Mouse (Mus musculus): ENCODE data around the gene Rnf150. TPM values are rescaled to one million over a fixed set of nuclear protein-coding genes. Genes with fewer than 3 reads are reported as not detected.

The Rnf150 gene
- polyA plus RNA-seq, 1 experiment from 2014 or later: 1.3 TPM

GRCm38 (mm10) chr8:82901549-82902138 lies 38.5 kb downstream of the Rnf150 start:
- ATAC-seq (ENCODE audit: insufficient read depth, low FRiP score): no peak

GRCm38 (mm10) chr8:82903497-82903896 lies 40.3 kb downstream of the Rnf150 start:
- Histone ChIP-seq H3K4me2 (ENCODE audit: low read depth, low read length) (no peak overlapping the region), H3K4me1 (ENCODE audit: control insufficient read depth, insufficient read depth, low read length) (no peaks in the 10 kb centered on the region), H3K9me3 (replicated peaks; ENCODE audit: control insufficient read depth, low read length) (no peaks in the 10 kb centered on the region), H3K36me3 (ENCODE audit: control insufficient read depth, insufficient read depth, low read length) (no peaks in the 10 kb centered on the region), H3K27ac (ENCODE audit: low read length) (no peak overlapping the region), H3K27me3 (ENCODE audit: control insufficient read depth, insufficient read depth, low read length) (no peaks in the 10 kb centered on the region), H3K4me3 (replicated peaks; ENCODE audit: low read length) (no peak overlapping the region), H3K9ac (ENCODE audit: low read length) (no peak overlapping the region)
- no peak for ATAC-seq (ENCODE audit: insufficient read depth, low FRiP score)
- WGBS: 53% methylated on average over 3 of the region's 3 CpGs

More at GRCm38 (mm10) chr8:82901549-82902138, 38.5 kb downstream of the Rnf150 start:
- H3K9me3 ChIP-seq (replicated peaks; ENCODE audit: control insufficient read depth, low read length): no peaks in the 10 kb centered on the region
- no peaks in the 10 kb centered on the region for H3K27me3 ChIP-seq (ENCODE audit: control insufficient read depth, insufficient read depth, low read length)
- H3K27ac ChIP-seq (ENCODE audit: low read length): no peak overlapping the region
- no peaks in the 10 kb centered on the region for H3K36me3 ChIP-seq (ENCODE audit: control insufficient read depth, insufficient read depth, low read length)
- 91% methylated on average over 12 of the region's 12 CpGs for WGBS
- H3K4me1 ChIP-seq (ENCODE audit: control insufficient read depth, insufficient read depth, low read length): no peaks in the 10 kb centered on the region
- no peak overlapping the region for H3K4me3 ChIP-seq (replicated peaks; ENCODE audit: low read length)
- no peak overlapping the region for H3K9ac ChIP-seq (ENCODE audit: low read length)
- no peak overlapping the region for H3K4me2 ChIP-seq (ENCODE audit: low read depth, low read length)

GRCm38 (mm10) chr8:82907271-82907670 lies 44.1 kb downstream of the Rnf150 start:
- Histone ChIP-seq H3K4me1 (ENCODE audit: control insufficient read depth, insufficient read depth, low read length) (no peaks in the 10 kb centered on the region), H3K9ac (ENCODE audit: low read length) (no peak overlapping the region), H3K9me3 (replicated peaks; ENCODE audit: control insufficient read depth, low read length) (no peaks in the 10 kb centered on the region), H3K4me3 (replicated peaks; ENCODE audit: low read length) (no peak overlapping the region), H3K27me3 (ENCODE audit: control insufficient read depth, insufficient read depth, low read length) (no peaks in the 10 kb centered on the region), H3K4me2 (ENCODE audit: low read depth, low read length) (no peak overlapping the region), H3K27ac (ENCODE audit: low read length) (no peak overlapping the region), H3K36me3 (ENCODE audit: control insufficient read depth, insufficient read depth, low read length) (no peaks in the 10 kb centered on the region)
- 75% methylated on average over 3 of the region's 3 CpGs for WGBS
- no peak for ATAC-seq (ENCODE audit: insufficient read depth, low FRiP score)

- Histone ChIP-seq H3K4me1 (ENCODE audit: control insufficient read depth, insufficient read depth, low read length) (no peaks in the 10 kb centered on the region), H3K27me3 (ENCODE audit: control insufficient read depth, insufficient read depth, low read length) (no peaks in the 10 kb centered on the region), H3K27ac (ENCODE audit: low read length) (no peak overlapping the region), H3K9ac (ENCODE audit: low read length) (no peak overlapping the region), H3K4me3 (replicated peaks; ENCODE audit: low read length) (no peak overlapping the region), H3K9me3 (replicated peaks; ENCODE audit: control insufficient read depth, low read length) (no peaks in the 10 kb centered on the region), H3K4me2 (ENCODE audit: low read depth, low read length) (no peak overlapping the region), H3K36me3 (ENCODE audit: control insufficient read depth, insufficient read depth, low read length) (no peaks in the 10 kb centered on the region)
- ATAC-seq (ENCODE audit: insufficient read depth, low FRiP score): no peak
Measured at GRCm38 (mm10) chr8:82911436-82911835, 48.3 kb downstream of the Rnf150 start.

GRCm38 (mm10) chr8:82912282-82912681 lies 49.1 kb downstream of the Rnf150 start:
- H3K4me2 ChIP-seq (ENCODE audit: low read depth, low read length): no peak overlapping the region
- H3K27ac ChIP-seq (ENCODE audit: low read length): no peak overlapping the region
- ATAC-seq (ENCODE audit: insufficient read depth, low FRiP score): no peak
- H3K36me3 ChIP-seq (ENCODE audit: control insufficient read depth, insufficient read depth, low read length): no peaks in the 10 kb centered on the region
- no peaks in the 10 kb centered on the region for H3K9me3 ChIP-seq (replicated peaks; ENCODE audit: control insufficient read depth, low read length)
- 71% methylated on average over 4 of the region's 4 CpGs for WGBS
- no peak overlapping the region for H3K4me3 ChIP-seq (replicated peaks; ENCODE audit: low read length)
- H3K4me1 ChIP-seq (ENCODE audit: control insufficient read depth, insufficient read depth, low read length): no peaks in the 10 kb centered on the region
- no peaks in the 10 kb centered on the region for H3K27me3 ChIP-seq (ENCODE audit: control insufficient read depth, insufficient read depth, low read length)
- H3K9ac ChIP-seq (ENCODE audit: low read length): no peak overlapping the region

- Histone ChIP-seq H3K4me3 (replicated peaks; ENCODE audit: low read length) (no peak overlapping the region), H3K27me3 (ENCODE audit: control insufficient read depth, insufficient read depth, low read length) (no peaks in the 10 kb centered on the region), H3K4me1 (ENCODE audit: control insufficient read depth, insufficient read depth, low read length) (no peaks in the 10 kb centered on the region), H3K4me2 (ENCODE audit: low read depth, low read length) (no peak overlapping the region), H3K27ac (ENCODE audit: low read length) (no peak overlapping the region), H3K36me3 (ENCODE audit: control insufficient read depth, insufficient read depth, low read length) (no peaks in the 10 kb centered on the region), H3K9me3 (replicated peaks; ENCODE audit: control insufficient read depth, low read length) (no peaks in the 10 kb centered on the region), H3K9ac (ENCODE audit: low read length) (no peak overlapping the region)
- ATAC-seq (ENCODE audit: insufficient read depth, low FRiP score): no peak
- WGBS: 83% methylated on average over 3 of the region's 3 CpGs
Measured at GRCm38 (mm10) chr8:82914543-82914942, 51.4 kb downstream of the Rnf150 start.

- Histone ChIP-seq H3K4me2 (ENCODE audit: low read depth, low read length) (no peak overlapping the region), H3K9ac (ENCODE audit: low read length) (no peak overlapping the region), H3K27ac (ENCODE audit: low read length) (no peak overlapping the region), H3K36me3 (ENCODE audit: control insufficient read depth, insufficient read depth, low read length) (no peaks in the 10 kb centered on the region), H3K27me3 (ENCODE audit: control insufficient read depth, insufficient read depth, low read length) (no peaks in the 10 kb centered on the region), H3K9me3 (replicated peaks; ENCODE audit: control insufficient read depth, low read length) (no peaks in the 10 kb centered on the region), H3K4me1 (ENCODE audit: control insufficient read depth, insufficient read depth, low read length) (no peaks in the 10 kb centered on the region), H3K4me3 (replicated peaks; ENCODE audit: low read length) (no peak overlapping the region)
- 47% methylated on average over 1 of the region's 1 CpGs for WGBS
- ATAC-seq (ENCODE audit: insufficient read depth, low FRiP score): no peak
Measured at GRCm38 (mm10) chr8:82916851-82917539, 53.8 kb downstream of the Rnf150 start.

- WGBS: 78% methylated on average over 5 of the region's 5 CpGs
- H3K9me3 ChIP-seq (replicated peaks; ENCODE audit: control insufficient read depth, low read length): no peaks in the 10 kb centered on the region
- ATAC-seq (ENCODE audit: insufficient read depth, low FRiP score): no peak
- no peak overlapping the region for H3K4me2 ChIP-seq (ENCODE audit: low read depth, low read length)
- no peaks in the 10 kb centered on the region for H3K4me1 ChIP-seq (ENCODE audit: control insufficient read depth, insufficient read depth, low read length)
- no peak overlapping the region for H3K27ac ChIP-seq (ENCODE audit: low read length)
- no peaks in the 10 kb centered on the region for H3K27me3 ChIP-seq (ENCODE audit: control insufficient read depth, insufficient read depth, low read length)
- H3K9ac ChIP-seq (ENCODE audit: low read length): no peak overlapping the region
- H3K4me3 ChIP-seq (replicated peaks; ENCODE audit: low read length): no peak overlapping the region
- H3K36me3 ChIP-seq (ENCODE audit: control insufficient read depth, insufficient read depth, low read length): no peaks in the 10 kb centered on the region
Measured at GRCm38 (mm10) chr8:82917540-82918316, 54.6 kb downstream of the Rnf150 start.

GRCm38 (mm10) chr8:82919676-82920075 lies 56.5 kb downstream of the Rnf150 start:
- no peak for ATAC-seq (ENCODE audit: insufficient read depth, low FRiP score)
- Histone ChIP-seq H3K9me3 (replicated peaks; ENCODE audit: control insufficient read depth, low read length) (no peaks in the 10 kb centered on the region), H3K36me3 (ENCODE audit: control insufficient read depth, insufficient read depth, low read length) (no peaks in the 10 kb centered on the region), H3K27me3 (ENCODE audit: control insufficient read depth, insufficient read depth, low read length) (no peaks in the 10 kb centered on the region), H3K4me2 (ENCODE audit: low read depth, low read length) (no peak overlapping the region), H3K9ac (ENCODE audit: low read length) (no peak overlapping the region), H3K27ac (ENCODE audit: low read length) (no peak overlapping the region), H3K4me3 (replicated peaks; ENCODE audit: low read length) (no peak overlapping the region), H3K4me1 (ENCODE audit: control insufficient read depth, insufficient read depth, low read length) (no peaks in the 10 kb centered on the region)
- WGBS: 77% methylated on average over 4 of the region's 4 CpGs

Measured in stomach, embryonic 16.5 days (tissue).